ENCODE assay signal across 8 mouse cellular contexts in the genomic region with DNA sequence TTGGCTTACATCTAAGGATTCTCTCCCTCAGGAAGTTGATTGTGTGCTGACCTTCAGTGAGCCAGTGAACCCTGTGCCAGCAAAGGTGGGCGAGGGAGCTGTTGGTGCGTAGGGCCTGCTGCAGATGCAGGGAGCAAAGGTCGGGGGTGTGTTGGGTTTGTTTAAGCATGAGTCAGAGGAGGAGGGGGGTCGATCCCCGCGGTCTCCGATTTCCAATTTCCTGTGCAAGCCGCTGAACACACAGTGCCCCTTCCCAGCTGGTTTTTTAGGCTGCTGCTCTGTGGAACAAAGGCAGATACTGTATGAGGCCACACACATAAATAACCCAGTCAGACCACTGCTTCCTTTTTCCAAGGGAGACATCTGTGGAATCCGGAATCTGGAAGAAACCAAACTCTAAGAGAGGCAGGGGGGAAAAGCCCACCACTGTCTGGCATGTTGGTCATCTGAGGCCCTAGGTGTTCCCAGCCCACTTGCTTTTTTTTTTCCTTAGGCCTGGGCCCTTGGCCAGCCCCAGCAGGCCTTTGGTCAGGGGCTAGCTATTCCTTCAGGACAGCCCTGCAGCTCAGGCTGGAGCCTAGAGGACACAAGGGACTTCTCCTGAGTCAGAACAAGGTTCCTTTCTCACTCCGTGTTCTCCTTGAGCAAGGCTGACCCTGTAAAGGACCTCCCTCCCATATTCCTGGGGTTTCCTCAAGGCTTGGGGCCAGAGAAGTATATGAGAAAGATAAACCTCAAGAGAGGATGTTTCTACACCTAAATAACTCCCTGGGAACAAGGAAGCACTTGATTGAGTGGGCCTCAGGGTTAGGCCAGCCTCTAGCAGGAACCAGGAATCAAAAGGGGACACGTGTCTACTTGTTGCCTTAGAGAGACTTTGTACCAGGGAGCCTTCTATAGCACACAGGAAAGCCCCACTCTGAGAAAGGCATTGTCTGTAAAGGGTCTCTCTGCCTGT.
A peak's percentile ranks its signal among the peaks of the same experiment; 100 is the strongest.
DNase-seq lines count a peak whose midpoint lies in the region; ATAC-seq and TF ChIP-seq lines count a peak whose summit lies in the region.

No protein-coding gene starts in this region.

- H3K4me3 ChIP-seq in E14TG2a.4 (replicated peaks; ENCODE audit: low read length) = peak overlapping the region; percentile 48
- no peak overlapping the region for H3K4me3 ChIP-seq in forebrain, embryonic 14.5 days (ENCODE audit: low read depth, low read length)
- peak overlapping the region; percentile 76 for H3K4me3 ChIP-seq in megakaryocyte, embryonic 14.5 days (replicated peaks)

- no peaks in the 10 kb centered on the region for H3K9me3 ChIP-seq in E14TG2a.4 (ENCODE audit: low read length)
- H3K9me3 ChIP-seq in forebrain, embryonic 14.5 days (replicated peaks; ENCODE audit: control insufficient read depth, low read length) = no peaks in the 10 kb centered on the region
- H3K9me3 ChIP-seq in megakaryocyte, embryonic 14.5 days = no peaks in the 10 kb centered on the region

- peak overlapping the region; percentile 93 for H3K27ac ChIP-seq in forebrain, embryonic 14.5 days (ENCODE audit: low read depth, low read length)

- peaks cover 63% of the 10 kb centered on the region for H3K4me1 ChIP-seq in E14TG2a.4 (replicated peaks; ENCODE audit: low read depth, low read length)
- peaks cover 17% of the 10 kb centered on the region for H3K4me1 ChIP-seq in forebrain, embryonic 14.5 days (ENCODE audit: control insufficient read depth, insufficient read depth, low read length)
- H3K4me1 ChIP-seq in megakaryocyte, embryonic 14.5 days = peaks cover 81% of the 10 kb centered on the region

- H3K27me3 ChIP-seq in E14TG2a.4 (ENCODE audit: insufficient read depth, low read length) = no peaks in the 10 kb centered on the region
- H3K27me3 ChIP-seq in forebrain, embryonic 14.5 days (replicated peaks; ENCODE audit: control insufficient read depth, insufficient read depth, low read length) = no peaks in the 10 kb centered on the region
- no peaks in the 10 kb centered on the region for H3K27me3 ChIP-seq in megakaryocyte, embryonic 14.5 days (replicated peaks)

- intact Hi-C loops in heart, postnatal 36 days (cut with DNase I) = loop anchor here (1.0 kb wide), 1 partner anchor 20 kb away; no protein-coding TSS in a partner anchor

- 6% methylated on average over 11 of the region's 11 CpGs for WGBS in forebrain, embryonic 14.5 days

- peak overlapping the region; percentile 29; the same call in 1 of the 2 replicates for H3K9ac ChIP-seq in forebrain, embryonic 14.5 days (ENCODE audit: low read length)

- TF ChIP-seq CTCF in E14TG2a.4 (conservative IDR thresholded peaks at IDR 0.05; ENCODE audit: low read length) = no peak

- H3K4me2 ChIP-seq in forebrain, embryonic 14.5 days (ENCODE audit: low read length) = peak overlapping the region; percentile 24

- no peaks in the 10 kb centered on the region for H3K36me3 ChIP-seq in E14TG2a.4 (ENCODE audit: insufficient read depth, low read length)
- H3K36me3 ChIP-seq in forebrain, embryonic 14.5 days (ENCODE audit: control insufficient read depth, insufficient read depth, low read length) = no peaks in the 10 kb centered on the region
- H3K36me3 ChIP-seq in megakaryocyte, embryonic 14.5 days (replicated peaks; ENCODE audit: low read length) = peaks cover 5% of the 10 kb centered on the region

- peak; percentile 82 for DNase-seq in adrenal gland, adult 2 months
- peak; percentile 87 for DNase-seq in forebrain, embryonic 14.5 days (ENCODE audit: low spot score)
- peak; percentile 64 to 74 for DNase-seq in heart, postnatal 36 days
- peak; percentile 85 to 92 for DNase-seq in kidney, postnatal 4 days
- peak; percentile 56 for DNase-seq in testis, postnatal 14 days (ENCODE audit: low spot score)
- DNase-seq in cerebellum, adult 11-12 months = no peak

- peak; percentile 82 for ATAC-seq in forebrain, embryonic 14.5 days
